Mouse (Mus musculus) left cerebral cortex, adult 2 months (tissue): ENCODE measurements around the gene Rcan2. TPM values are rescaled to one million over a fixed set of nuclear protein-coding genes. Genes with fewer than 3 reads are reported as not detected.
"Not testable (repeated sequence)": the region's sequence is repeated elsewhere in the genome, so short reads cannot be mapped to it uniquely, and the experiment has no call there.

Source experiments
- DNase-seq, 2 experiments: peaks; one replicate each; pipeline ENCODE4 v3.0.0; 2021 to 2022; ENCODE audit warnings: low spot score in 2 of 2, mixed read lengths in 1 of 2; ENCODE audit errors: extremely low spot score in 1 of 2
- H3K27ac ChIP-seq: fragments of 200-600 bp; 2 replicates; pipeline ENCODE4 v1.8.1; 2022
- H3K4me3 ChIP-seq: fragments of 200-600 bp; 2 replicates; pipeline ENCODE4 v1.8.1; 2022
- CTCF ChIP-seq: fragments of 200-600 bp; IDR thresholded peaks from 2 replicates; pipeline ENCODE4 v1.8.1; 2022; ENCODE audit warnings: antibody characterized with exemption, mild to moderate bottlenecking, moderate library complexity
- intact Hi-C: fragments of 180-260 bp; cut with DNase I; formaldehyde crosslinking; loops from one replicate; pipeline ENCODE4 v1.15.1; 2025
- total RNA-seq, 2 experiments: library from RNA; stranded (reverse); gene quantifications; 2 replicates each; pipeline ENCODE4 v1.2.3; 2021

Gene Rcan2
- total RNA-seq, 2 experiments from 2014 or later: 176 to 182 TPM

- no peak for DNase-seq
- TF ChIP-seq CTCF: no peak
- H3K4me3 ChIP-seq: peak overlapping the region; percentile 83
- intact Hi-C loops: no loop called here
- peak overlapping the region; percentile 53 for H3K27ac ChIP-seq
Observed at GRCm38 (mm10) chr17:43803111-43803510, 2.0 kb downstream of the Rcan2 start.

GRCm38 (mm10) chr17:43803764-43804163, 2.6 kb downstream of the Rcan2 start:
- no peak for TF ChIP-seq CTCF
- intact Hi-C loops: no loop called here
- peak overlapping the region; percentile 9; the same call in 1 of the 2 replicates for H3K4me3 ChIP-seq
- no peak for DNase-seq
- H3K27ac ChIP-seq: peak overlapping the region; percentile 2; the same call in 1 of the 2 replicates

- Histone ChIP-seq H3K4me3 (no peak overlapping the region), H3K27ac (no peak overlapping the region)
- intact Hi-C loops: no loop called here
- no peak for DNase-seq
- peak; percentile 10 for TF ChIP-seq CTCF
Observed at GRCm38 (mm10) chr17:43806841-43807240, 5.7 kb downstream of the Rcan2 start.

GRCm38 (mm10) chr17:43811453-43811852, 10.3 kb downstream of the Rcan2 start:
- Histone ChIP-seq H3K4me3 (no peak overlapping the region), H3K27ac (no peak overlapping the region)
- DNase-seq: no peak
- intact Hi-C loops: no loop called here
- TF ChIP-seq CTCF: no peak

GRCm38 (mm10) chr17:43815376-43815775, 14.2 kb downstream of the Rcan2 start:
- Histone ChIP-seq H3K27ac (no peak overlapping the region), H3K4me3 (no peak overlapping the region)
- intact Hi-C loops: no loop called here
- DNase-seq: no peak
- TF ChIP-seq CTCF: no peak

- intact Hi-C loops: no loop called here
- TF ChIP-seq CTCF: no peak
- no peak overlapping the region for H3K27ac ChIP-seq
- no peak overlapping the region for H3K4me3 ChIP-seq
- no peak for DNase-seq
Observed at GRCm38 (mm10) chr17:43816480-43816879, 15.3 kb downstream of the Rcan2 start.

- no peak overlapping the region for H3K27ac ChIP-seq
- DNase-seq: no peak
- no peak overlapping the region for H3K4me3 ChIP-seq
- intact Hi-C loops: no loop called here
- TF ChIP-seq CTCF: no peak
Observed at GRCm38 (mm10) chr17:43817171-43817570, 16.0 kb downstream of the Rcan2 start.

GRCm38 (mm10) chr17:43818390-43818789, 17.2 kb downstream of the Rcan2 start:
- no peak overlapping the region for H3K27ac ChIP-seq
- DNase-seq: no peak
- TF ChIP-seq CTCF: peak; percentile 35
- intact Hi-C loops: no loop called here
- no peak overlapping the region for H3K4me3 ChIP-seq

GRCm38 (mm10) chr17:43820904-43821303, 19.8 kb downstream of the Rcan2 start:
- intact Hi-C loops: no loop called here
- no peak for DNase-seq
- TF ChIP-seq CTCF: no peak
- Histone ChIP-seq H3K27ac (no peak overlapping the region), H3K4me3 (no peak overlapping the region)

GRCm38 (mm10) chr17:43822207-43822606, 21.1 kb downstream of the Rcan2 start:
- H3K27ac ChIP-seq: no peak overlapping the region

GRCm38 (mm10) chr17:43822630-43823029, 21.5 kb downstream of the Rcan2 start:
- Histone ChIP-seq H3K4me3 (no peak overlapping the region), H3K27ac (no peak overlapping the region)
- no peak for TF ChIP-seq CTCF
- DNase-seq: no peak
- intact Hi-C loops: no loop called here

More at GRCm38 (mm10) chr17:43822207-43822606, 21.1 kb downstream of the Rcan2 start:
- DNase-seq: no peak
- intact Hi-C loops: no loop called here
- no peak for TF ChIP-seq CTCF
- H3K4me3 ChIP-seq: no peak overlapping the region

- no peak for TF ChIP-seq CTCF
- intact Hi-C loops: no loop called here
Observed at GRCm38 (mm10) chr17:43824781-43825410, 23.7 kb downstream of the Rcan2 start.

GRCm38 (mm10) chr17:43825411-43825785, 24.2 kb downstream of the Rcan2 start:
- H3K27ac ChIP-seq, H3K4me3 ChIP-seq, DNase-seq, intact Hi-C loops: not testable (repeated sequence)

More at GRCm38 (mm10) chr17:43824781-43825410, 23.7 kb downstream of the Rcan2 start:
- DNase-seq: no peak
- H3K4me3 ChIP-seq: no peak overlapping the region
- H3K27ac ChIP-seq: no peak overlapping the region
